1 mouse cellular context compared by ENCODE assay signal in the genomic region with DNA sequence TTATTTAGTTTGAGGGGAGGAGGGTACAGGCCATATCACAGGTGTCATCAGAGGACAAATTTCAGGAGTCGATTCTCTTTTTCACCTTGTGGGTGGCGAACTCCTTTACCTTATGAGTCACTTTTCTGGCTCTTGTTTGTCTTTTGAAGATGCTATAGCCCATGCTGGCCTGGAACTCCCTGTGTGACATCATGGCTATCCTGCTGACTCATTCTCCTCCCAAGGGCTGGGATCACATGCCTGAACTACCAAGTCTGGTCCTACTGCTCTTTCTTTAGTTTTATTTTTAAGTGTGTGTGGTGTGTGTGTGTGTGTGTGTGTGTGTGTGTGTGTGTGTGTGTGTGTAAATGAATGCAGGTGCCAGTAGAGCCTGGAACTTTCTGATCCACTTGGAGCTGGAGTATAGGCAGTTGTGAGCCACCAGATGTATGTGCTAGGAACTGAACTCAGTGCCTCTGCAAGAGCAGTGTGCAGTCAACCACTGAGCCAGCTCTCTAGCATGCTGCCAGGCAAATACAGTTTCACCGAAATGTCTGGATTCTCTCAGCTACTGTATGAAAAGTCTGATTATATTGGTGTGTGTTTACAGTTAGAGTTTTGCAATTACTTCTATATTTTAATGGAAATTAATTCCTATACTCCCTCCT.
TF ChIP-seq lines count a peak whose summit lies in the region.

No protein-coding gene starts in this region.

TF ChIP-seq in MEL, 35 proteins besides CTCF, POLR2A, EP300 and RAD21 (continued from another document):
- TF ChIP-seq JUND (IDR thresholded peaks at IDR 0.05; ENCODE audit: low read depth, low read length) = no peak
- TF ChIP-seq POLR2AphosphoS2 (IDR thresholded peaks at IDR 0.05; ENCODE audit: low read length) = no peak
- TF ChIP-seq USF1 (IDR thresholded peaks at IDR 0.05; ENCODE audit: low read depth, low read length) = 0 out of 2 replicates have a peak, but pooled peaks have one; percentile 7
